10 mouse cellular contexts compared by ENCODE assay signal in genomic region chr14:100485489-100485888, GRCm38 (mm10).
DNase-seq lines count a peak whose midpoint lies in the region; TF ChIP-seq lines count a peak whose summit lies in the region.
"Had no signal": no experiment of that assay in that cellular context is flagged by ENCODE, and none has a peak within 500 bp of the region (broad histone marks: within the 10 kb centered on the region; RNA-seq: fewer than 3 reads in every experiment).

No protein-coding gene starts in this region.

- DNase-seq in cerebellum, postnatal 10 days, result peak; percentile 54 to 61
- no peak for DNase-seq in cerebellum, adult 8-10 months
- DNase-seq in layer of hippocampus, adult 2 months (ENCODE audit: low spot score in 2 of 2), result no peak
- DNase-seq in layer of hippocampus, adult 18-20 months (ENCODE audit: low spot score in 2 of 2), result no peak
- DNase-seq in CD4-positive, CD25-positive, alpha-beta regulatory T cell, adult 2 months (ENCODE audit: low read depth, low spot score), result peak; percentile 31
- DNase-seq in kidney, postnatal 10 days, result peak; percentile 58
- DNase-seq in gastrocnemius, adult 8-10 months (ENCODE audit: low spot score in 2 of 2), result no peak
- DNase-seq in thymus, postnatal 10 days (ENCODE audit: low spot score in 2 of 2), result no peak

- no peak overlapping the region for H3K4me3 ChIP-seq in layer of hippocampus, adult 2 months
- H3K4me3 ChIP-seq: limb, embryonic 12.5 days; neural tube, embryonic 15.5 days had no signal

- TF ChIP-seq CTCF in layer of hippocampus, adult 2 months (conservative IDR thresholded peaks at IDR 0.05), result peak; percentile 73

- H3K27ac ChIP-seq in layer of hippocampus, adult 2 months, result no peak overlapping the region
- H3K27ac ChIP-seq: limb, embryonic 12.5 days; neural tube, embryonic 15.5 days had no signal

Comparison
In these comparisons a context has a peak if more than half of its experiments do, and no peak if none do; other contexts are left out.
1. DNase-seq: peak in cerebellum, postnatal 10 days (2 of 2), CD4-positive, CD25-positive, alpha-beta regulatory T cell, adult 2 months (single experiment) and kidney, postnatal 10 days (single experiment); none in cerebellum, adult 8-10 months (single experiment), layer of hippocampus, adult 2 months (0 of 2), layer of hippocampus, adult 18-20 months (0 of 2), gastrocnemius, adult 8-10 months (0 of 2) and thymus, postnatal 10 days (0 of 2).